Mouse (Mus musculus) ES-CJ7 (cell line): Measurements from ENCODE around the gene Sem1.
"Not testable (repeated sequence)": the region's sequence is repeated elsewhere in the genome, so short reads cannot be mapped to it uniquely, and the experiment has no call there.

Experiments used
- DNase-seq: peaks from one replicate; pipeline ENCODE4 v3.0.0; 2011; ENCODE audit warnings: low read depth, low spot score

Gene Sem1

GRCm38 (mm10) chr6:6578304-6579149 is at the start of gene Sem1:
Gene Sem1 (minus strand): TSS chr6:6578663.
- DNase-seq, result peak; percentile 95

- no peak for DNase-seq
Observed at GRCm38 (mm10) chr6:6622846-6623749, 44.6 kb upstream of the Sem1 start.

DNA sequence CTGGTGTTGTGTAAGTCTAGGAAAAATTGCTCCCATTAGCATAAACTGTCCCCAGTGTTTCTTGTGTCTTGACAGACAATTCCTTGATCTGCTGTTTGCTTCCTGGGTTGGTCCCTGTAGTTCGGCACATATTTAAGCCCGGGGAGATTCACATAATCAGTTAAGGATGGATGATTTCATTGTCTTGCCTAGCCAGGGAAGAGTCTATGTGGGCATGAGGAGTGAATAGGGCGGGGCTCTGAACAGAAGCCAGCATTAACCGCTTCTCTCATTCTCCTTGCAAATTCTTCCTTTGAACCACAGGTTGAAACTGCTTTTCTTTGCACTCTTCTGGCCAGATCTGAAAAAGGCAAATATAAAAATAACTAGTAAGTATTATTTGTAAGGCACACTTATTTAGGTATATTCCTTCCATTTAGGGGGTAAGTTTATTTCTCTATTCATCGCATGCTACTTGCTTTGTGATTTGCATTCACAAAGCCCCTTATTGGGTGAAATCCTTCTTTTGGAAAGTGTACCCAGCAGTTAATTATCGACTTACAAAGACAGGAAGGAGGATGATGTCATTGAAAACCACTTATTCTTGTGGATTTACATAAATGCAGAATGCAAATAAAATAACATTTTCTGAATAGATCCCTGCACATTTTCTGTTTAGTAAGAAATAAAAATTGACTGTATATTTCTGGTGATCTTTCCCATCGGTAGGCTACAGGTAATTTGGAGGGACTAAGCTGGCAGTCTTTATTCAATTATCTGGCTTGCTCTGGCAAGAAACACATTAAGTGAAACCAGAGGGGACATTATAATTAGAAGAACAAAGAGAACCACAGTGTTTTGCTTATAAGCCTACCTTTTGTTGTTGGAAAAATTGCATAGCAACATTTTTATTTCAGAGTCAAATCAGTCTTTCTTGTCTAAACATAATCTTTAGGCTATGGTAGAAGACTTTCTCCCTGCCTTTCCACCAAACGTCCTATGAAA is 25.4 kb upstream of the Sem1 start:
- no peak for DNase-seq

- no peak for DNase-seq
Observed at GRCm38 (mm10) chr6:6586313-6586712, 7.8 kb upstream of the Sem1 start.

- DNase-seq, result no peak
Observed at GRCm38 (mm10) chr6:6581849-6582248, 3.4 kb upstream of the Sem1 start.

GRCm38 (mm10) chr6:6577741-6578284 is 650 bp downstream of the Sem1 start:
- DNase-seq, result peak; percentile 42

DNA sequence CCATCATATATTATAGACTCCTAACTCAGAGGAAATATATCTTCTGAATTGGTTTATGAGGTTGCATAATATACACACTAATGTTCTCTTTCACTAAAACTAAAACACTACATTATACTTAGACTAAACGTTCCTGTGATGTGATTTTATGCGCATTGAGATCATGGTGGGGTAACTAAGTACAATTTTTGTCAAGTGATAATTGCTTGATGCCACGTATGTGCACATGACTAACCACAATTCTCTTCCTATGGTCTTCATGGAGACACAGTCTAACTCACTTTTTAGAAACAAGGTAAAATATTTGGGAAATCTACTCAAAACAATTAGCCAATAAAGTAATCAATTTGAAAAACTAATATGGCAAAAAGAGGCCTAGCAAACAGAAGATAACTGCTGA is 1.2 kb downstream of the Sem1 start:
- no peak for DNase-seq

DNA sequence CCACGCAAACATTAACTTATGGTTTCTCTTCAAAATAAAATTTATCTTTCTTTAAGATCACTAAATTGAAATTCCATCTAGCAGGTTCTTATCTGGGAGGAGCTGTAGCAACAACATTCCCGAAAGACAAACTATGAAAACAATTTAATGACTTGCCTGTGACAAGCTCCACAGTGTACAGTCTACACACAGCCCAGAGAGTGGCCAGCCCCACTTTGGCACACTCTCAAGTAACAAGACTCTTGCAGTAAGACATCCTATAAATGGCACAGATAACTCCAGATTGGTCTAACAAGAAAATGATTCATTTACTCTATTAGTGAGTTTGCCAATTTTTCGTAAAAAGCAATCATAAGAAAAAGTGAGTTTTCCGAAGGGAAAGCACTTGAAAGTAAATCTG is 2.7 kb downstream of the Sem1 start:
- no peak for DNase-seq

- no peak for DNase-seq
Observed at GRCm38 (mm10) chr6:6568436-6568835, 10.0 kb downstream of the Sem1 start.

DNA sequence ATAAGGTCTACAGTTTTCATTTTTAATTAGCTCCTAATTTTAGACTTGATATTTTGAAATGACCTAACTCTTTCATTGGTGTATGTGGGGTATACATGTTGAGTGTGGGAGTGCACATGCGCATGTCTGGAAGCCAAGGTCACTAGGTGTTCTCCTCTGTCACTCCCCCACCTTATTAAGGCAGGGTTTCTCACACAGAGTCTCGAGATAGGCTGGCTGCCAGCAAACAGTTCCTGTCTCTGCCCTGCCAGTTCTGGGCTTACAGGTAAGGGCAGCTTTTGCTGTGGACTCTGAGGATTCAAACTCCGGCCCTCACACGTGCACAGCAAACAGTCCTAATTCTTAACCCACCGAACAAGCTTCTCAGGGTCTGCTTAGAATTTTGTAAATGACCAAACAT is 14.8 kb downstream of the Sem1 start:
- DNase-seq, result no peak

DNA sequence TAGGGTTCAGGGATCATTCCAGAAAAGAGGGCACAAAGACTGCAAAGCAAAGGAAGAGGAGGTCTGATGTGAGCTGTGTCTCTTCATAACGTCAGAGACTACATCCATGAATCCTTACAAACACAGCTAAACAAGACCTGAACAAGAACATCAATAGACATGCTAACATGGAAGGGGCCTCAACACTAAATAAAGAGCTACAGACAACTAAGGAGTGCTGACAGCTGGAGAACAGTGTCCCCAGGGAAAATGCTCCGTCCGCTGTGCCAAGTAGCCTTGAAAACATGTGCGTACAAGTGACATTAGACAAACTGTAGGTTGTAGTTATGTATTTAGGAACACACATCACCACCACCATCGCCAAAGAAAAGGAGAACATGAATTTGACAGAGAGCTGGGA is 15.7 kb downstream of the Sem1 start:
- no peak for DNase-seq

GRCm38 (mm10) chr6:6557647-6558046 is 20.8 kb downstream of the Sem1 start:
- DNase-seq, result no peak

DNA sequence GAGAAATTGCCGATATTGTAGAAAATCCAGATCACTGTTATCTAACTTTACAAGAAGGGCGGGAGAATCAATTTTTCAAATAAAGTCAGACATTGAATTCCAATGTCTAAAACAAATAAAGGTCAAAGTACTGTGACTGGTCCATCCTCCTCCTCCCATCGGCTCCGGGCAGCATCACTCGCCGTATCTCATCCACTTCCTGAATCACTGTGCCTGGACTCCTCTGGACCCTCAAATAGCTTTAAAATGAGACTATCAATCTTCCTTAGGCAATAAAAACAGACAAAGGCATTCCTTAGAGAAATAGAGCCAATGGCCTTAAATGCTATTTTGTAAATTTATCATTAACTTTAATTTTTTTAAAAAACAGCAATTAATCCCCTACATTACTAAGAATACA is 26.5 kb downstream of the Sem1 start:
- no peak for DNase-seq

GRCm38 (mm10) chr6:6547997-6548396 is 30.5 kb downstream of the Sem1 start:
- no peak for DNase-seq

GRCm38 (mm10) chr6:6544255-6544645 is 34.2 kb downstream of the Sem1 start:
- DNase-seq, result no peak

DNA sequence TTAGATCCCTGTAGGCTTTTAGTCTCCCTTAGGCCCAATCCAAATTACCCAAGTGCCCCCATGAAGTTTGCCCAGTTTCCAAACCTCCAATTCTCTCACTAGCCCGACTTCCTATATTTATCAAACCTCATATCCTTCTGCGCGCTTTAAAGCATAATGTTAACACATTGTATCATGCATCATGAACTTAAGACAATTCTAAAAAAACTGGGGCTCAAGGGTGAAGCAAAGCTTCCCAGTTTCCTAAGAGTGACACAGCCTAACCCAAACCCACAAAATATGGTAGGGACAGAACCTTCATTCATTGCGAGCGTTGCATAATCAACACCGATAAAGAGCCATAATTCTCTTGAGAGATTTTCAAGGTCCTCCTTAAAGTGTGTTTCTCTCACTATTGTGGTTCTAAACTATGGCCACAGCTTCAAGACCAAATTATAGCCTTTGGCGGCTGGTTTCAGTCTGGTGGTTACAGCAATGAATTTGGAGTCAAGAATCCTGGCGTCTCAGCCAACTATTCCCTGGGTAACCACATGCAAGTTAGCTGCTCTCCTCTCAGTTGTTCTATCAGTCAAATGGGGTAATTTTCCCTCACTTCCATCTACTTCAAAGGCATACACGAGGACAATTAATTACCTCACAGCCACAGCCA is 34.7 kb downstream of the Sem1 start:
- DNase-seq, result no peak

GRCm38 (mm10) chr6:6542133-6542532 is 36.3 kb downstream of the Sem1 start:
- no peak for DNase-seq

DNA sequence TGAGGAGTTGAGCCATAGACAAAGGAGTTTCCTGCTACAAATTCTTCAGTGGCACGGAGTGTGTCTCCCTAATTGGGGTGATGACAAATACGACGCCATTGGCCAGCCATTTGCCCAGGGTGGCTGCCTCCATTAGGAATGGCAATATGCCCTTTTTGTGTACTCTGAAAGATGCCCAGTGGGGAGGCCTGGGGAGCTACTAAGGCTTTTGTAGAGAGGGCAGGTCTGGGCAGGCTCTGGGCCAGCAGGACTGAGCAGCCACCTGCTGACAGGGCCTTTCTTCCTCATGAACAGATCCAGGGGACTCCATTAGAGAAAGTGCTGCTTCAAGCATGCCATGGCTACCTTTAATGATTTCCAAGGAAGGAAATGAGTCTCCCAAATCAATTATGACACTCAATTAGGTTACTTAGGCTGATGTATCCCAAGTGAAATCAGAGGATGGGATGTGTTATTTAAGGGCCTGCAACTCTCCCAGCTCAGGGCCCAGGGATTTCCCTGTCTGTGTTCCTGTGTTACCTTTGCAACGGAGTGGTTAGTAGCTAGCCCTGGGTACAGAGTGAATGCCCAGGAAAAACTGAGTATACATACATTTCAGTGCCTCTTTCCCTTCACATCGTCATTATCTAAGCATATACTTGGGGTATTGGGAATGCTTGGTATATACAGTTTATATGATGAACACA is 41.5 kb downstream of the Sem1 start:
- no peak for DNase-seq

GRCm38 (mm10) chr6:6536359-6536758 is 42.1 kb downstream of the Sem1 start:
- not testable (repeated sequence) for DNase-seq
